Mouse (Mus musculus): ENCODE measurements at regions not wholly inside any gene's neighbourhood (a gene's known extent, or its start where the extent isn't known, plus 50 kb on each side); places are given as distances from the start of the nearest gene placed in this dataset.

GRCm38 (mm10) chr5:106108474-106108971 lies 232.2 kb downstream of the Zfp326 start:
- TF ChIP-seq POLR2A (IDR thresholded peaks at IDR 0.05; ENCODE audit: insufficient read length, low read depth), result no peak
- TF ChIP-seq E2F4 (IDR thresholded peaks at IDR 0.05; ENCODE audit: insufficient read depth), result no peak
- TF ChIP-seq SRF (IDR thresholded peaks at IDR 0.05; ENCODE audit: control insufficient read depth, insufficient read length, low read depth), result no peak
- no peak for TF ChIP-seq POLR2AphosphoS2 (IDR thresholded peaks at IDR 0.05; ENCODE audit: insufficient read length, low read depth)
- TF ChIP-seq MAX (IDR thresholded peaks at IDR 0.05; ENCODE audit: low read depth), result no peak
- TF ChIP-seq MYOD1 (IDR thresholded peaks at IDR 0.05; ENCODE audit: control insufficient read depth in 1 of 3, insufficient read length in 2 of 3, low read depth in 2 of 3), result no peak
- no peak for TF ChIP-seq TCF12 (IDR thresholded peaks at IDR 0.05; ENCODE audit: insufficient read depth, poor library complexity, severe bottlenecking)
- no peak for TF ChIP-seq USF1 (IDR thresholded peaks at IDR 0.05; ENCODE audit: low read depth)
- TF ChIP-seq CEBPB (IDR thresholded peaks at IDR 0.05; ENCODE audit: insufficient read depth, poor library complexity, severe bottlenecking), result no peak
- TF ChIP-seq MYOG (IDR thresholded peaks at IDR 0.05; ENCODE audit: control insufficient read depth in 1 of 3, insufficient read depth in 1 of 3, insufficient read length in 2 of 3, low read depth in 2 of 3), result no peak
- TF ChIP-seq TCF3 (IDR thresholded peaks at IDR 0.05; ENCODE audit: insufficient read length, low read depth), result no peak
- no peak for TF ChIP-seq REST (IDR thresholded peaks at IDR 0.05; ENCODE audit: insufficient read depth, insufficient read length)
